Mouse (Mus musculus) stomach, postnatal 0 days (tissue): ENCODE results near the gene Olfr441. TPM values are rescaled to one million over a fixed set of nuclear protein-coding genes. Genes with fewer than 3 reads are reported as not detected.

Experiments
- ATAC-seq: fragments of 200-750 bp; cut with Nextera tagmentation; 2 replicates; pipeline ENCODE4 v1.8.0; 2017; ENCODE audit not compliant: low FRiP score, low TSS enrichment
- DNase-seq: peaks from one replicate; pipeline ENCODE4 v3.0.0-alpha.2; 2016; ENCODE audit warnings: low spot score
- H3K27ac ChIP-seq: fragments of 300-500 bp; sonication (generic); replicated peaks from 2 replicates; pipeline ENCODE4 v1.5.1; 2014; ENCODE audit warnings: mild to moderate bottlenecking, control low read depth
- H3K27me3 ChIP-seq: fragments of 300-500 bp; sonication (generic); 2 replicates; pipeline ENCODE4 v1.6.1; 2014; ENCODE audit warnings: low read length; ENCODE audit not compliant: control insufficient read depth, insufficient read depth
- H3K36me3 ChIP-seq: fragments of 300-500 bp; sonication (generic); 2 replicates; pipeline ENCODE4 v1.6.1; 2014; ENCODE audit warnings: low read length, mixed read lengths; ENCODE audit not compliant: control insufficient read depth, insufficient read depth
- H3K4me1 ChIP-seq: fragments of 300-500 bp; sonication (generic); replicated peaks from 2 replicates; pipeline ENCODE4 v1.6.1; 2014; ENCODE audit warnings: antibody characterized with exemption; ENCODE audit not compliant: control insufficient read depth, insufficient read depth
- H3K4me2 ChIP-seq: fragments of 300-500 bp; sonication (generic); replicated peaks from 2 replicates; pipeline ENCODE4 v1.6.1; 2014; ENCODE audit warnings: low read depth, mild to moderate bottlenecking, control low read depth, moderate library complexity
- H3K4me3 ChIP-seq: fragments of 300-500 bp; sonication (generic); 2 replicates; pipeline ENCODE4 v1.5.1; 2014; ENCODE audit warnings: low read depth, low read length, control low read depth
- H3K9ac ChIP-seq: fragments of 300-500 bp; sonication (generic); 2 replicates; pipeline ENCODE4 v1.6.1; 2014; ENCODE audit warnings: mild to moderate bottlenecking, low read length, control low read depth, mixed read lengths
- H3K9me3 ChIP-seq: fragments of 300-500 bp; sonication (generic); 2 replicates; pipeline ENCODE4 v1.6.1; 2016; ENCODE audit warnings: low read length; ENCODE audit not compliant: control insufficient read depth
- CTCF ChIP-seq: IDR thresholded peaks from 2 replicates; pipeline ENCODE4 v1.5.1; 2016; ENCODE audit warnings: antibody characterized with exemption, low read depth, mild to moderate bottlenecking, moderate library complexity
- EP300 ChIP-seq: optimal IDR thresholded peaks from 2 replicates; pipeline ENCODE3; 2016; ENCODE audit warnings: antibody characterized with exemption
- WGBS: fragments of 180-500 bp; shearing (Covaris S2); extraction: QIAGEN DNeasy Blood & Tissue Kit; methylation state at CpG from one replicate; pipeline ENCODE4 v1.1.7; 2014; 5-methylcytosine and 5-hydroxymethylcytosine counted together
- polyA plus RNA-seq: library from polyadenylated mRNA; unstranded; fragments of >200 nt; fragmentation: Nextera tagmentation; extraction: Ambion mirVana; gene quantifications from 2 replicates; pipeline ENCODE4 v1.2.1, GENCODE M21; 2015

The Olfr441 gene
- polyA plus RNA-seq, 1 experiment from 2014 or later: not detected

- ATAC-seq: no peak
- DNase-seq: no peak
- Histone ChIP-seq H3K4me1 (no peaks in the 10 kb centered on the region), H3K4me3 (no peak overlapping the region), H3K9ac (no peak overlapping the region), H3K4me2 (no peak overlapping the region), H3K27me3 (no peaks in the 10 kb centered on the region), H3K36me3 (no peaks in the 10 kb centered on the region), H3K27ac (no peak overlapping the region), H3K9me3 (no peaks in the 10 kb centered on the region)
- no peak for TF ChIP-seq EP300
- TF ChIP-seq CTCF: no peak
- WGBS: 84% methylated on average over 4 of the region's 4 CpGs
These were observed 61.1 kb downstream of the Olfr441 start for GRCm38 (mm10) chr6:43167246-43167645.

Other genes with a start within 250 kb of the Olfr441 start
- not detected in 2 replicates for gene Olfr448, start 215.9 kb upstream of the Olfr441 start, polyA plus RNA-seq
- gene Olfr447, start 197.5 kb upstream of the Olfr441 start, polyA plus RNA-seq: not detected in 2 replicates
- gene Olfr446, start 185.0 kb upstream of the Olfr441 start, polyA plus RNA-seq: not detected in 2 replicates
- gene Olfr444, start 157.3 kb upstream of the Olfr441 start, polyA plus RNA-seq: not detected in 2 replicates
- 0.02 TPM in 1 of 2 replicates, not detected in the other for gene Olfr237-ps1, start 40.2 kb downstream of the Olfr441 start, polyA plus RNA-seq
- 0.06 TPM in 1 of 2 replicates, not detected in the other for gene Olfr437, start 56.9 kb downstream of the Olfr441 start, polyA plus RNA-seq
- gene Olfr13, start 65.8 kb downstream of the Olfr441 start, polyA plus RNA-seq: 0.04 TPM in 1 of 2 replicates, not detected in the other
- gene Olfr435, start 90.8 kb downstream of the Olfr441 start, polyA plus RNA-seq: not detected in 2 replicates
- not detected in 2 replicates for gene Olfr434, start 106.7 kb downstream of the Olfr441 start, polyA plus RNA-seq
- gene Olfr47, start 125.2 kb downstream of the Olfr441 start, polyA plus RNA-seq: not detected in 2 replicates
- gene Arhgef5, start 159.2 kb downstream of the Olfr441 start, polyA plus RNA-seq: 13.4 and 15.8 TPM in 2 replicates
- not detected in 2 replicates for gene Nobox, start 203.2 kb downstream of the Olfr441 start, polyA plus RNA-seq